Mouse (Mus musculus) ES-E14 (cell line): ENCODE measurements around the gene B3galnt2. TPM values are rescaled to one million over a fixed set of nuclear protein-coding genes. Genes with fewer than 3 reads are reported as not detected.

ENCODE experiments used
- DNase-seq: peaks from one replicate; pipeline ENCODE4 v3.0.0-alpha.2; 2013; ENCODE audit warnings: low read depth, low spot score
- H3K27ac ChIP-seq: 2 replicates; pipeline ENCODE4 v1.5.1; 2012; ENCODE audit warnings: low read depth, mild to moderate bottlenecking, low read length, moderate library complexity, mixed read lengths; ENCODE audit not compliant: poor library complexity, insufficient read depth, severe bottlenecking
- H3K36me3 ChIP-seq: 2 replicates; pipeline ENCODE4 v1.6.1; 2012; ENCODE audit warnings: mild to moderate bottlenecking, low read length, moderate library complexity, mixed read lengths; ENCODE audit not compliant: control insufficient read depth, poor library complexity, insufficient read depth, severe bottlenecking
- H3K4me1 ChIP-seq, 2 experiments: fragments of 150-350 bp in 1 of 2; sonication (generic) in 1 of 2; 2 replicates each; pipeline ENCODE4 v1.6.1; 2012; ENCODE audit warnings: low read length in 2 of 2, mild to moderate bottlenecking in 1 of 2, mixed read lengths in 1 of 2; ENCODE audit not compliant: control insufficient read depth in 2 of 2, insufficient read depth in 2 of 2, poor library complexity in 1 of 2
- H3K4me3 ChIP-seq, 2 experiments: fragments of 150-350 bp in 1 of 2; sonication (generic) in 1 of 2; 2 replicates each; pipeline ENCODE4 v1.5.1; 2012; ENCODE audit warnings: low read length in 2 of 2, low read depth in 1 of 2, mild to moderate bottlenecking in 1 of 2, mixed read lengths in 1 of 2; ENCODE audit not compliant: insufficient read depth in 1 of 2, poor library complexity in 1 of 2, severe bottlenecking in 1 of 2
- H3K9ac ChIP-seq: 2 replicates; pipeline ENCODE4 v1.6.1; 2012; ENCODE audit warnings: low read depth, mild to moderate bottlenecking, low read length, mixed read lengths; ENCODE audit not compliant: poor library complexity, insufficient read depth, severe bottlenecking
- H3K9me3 ChIP-seq: fragments of 150-350 bp; sonication (generic); 2 replicates; pipeline ENCODE4 v1.6.1; 2012; ENCODE audit warnings: low read depth, mild to moderate bottlenecking, low read length; ENCODE audit not compliant: control insufficient read depth, insufficient read depth
- CHD2 ChIP-seq: IDR thresholded peaks from 2 replicates; pipeline ENCODE4 v1.6.1; 2014; ENCODE audit warnings: mild to moderate bottlenecking, low read depth, low read length, inconsistent platforms
- HCFC1 ChIP-seq: IDR thresholded peaks from 2 replicates; pipeline ENCODE4 v1.6.1; 2012; ENCODE audit warnings: low read length, inconsistent platforms, borderline replicate concordance; ENCODE audit not compliant: insufficient read depth
- MAFK ChIP-seq: IDR thresholded peaks from 2 replicates; pipeline ENCODE4 v1.6.1; 2014; ENCODE audit warnings: mild to moderate bottlenecking, low read depth, low read length, inconsistent platforms; ENCODE audit not compliant: insufficient read depth
- ZC3H11A ChIP-seq: IDR thresholded peaks from 2 replicates; pipeline ENCODE4 v1.6.1; 2012; ENCODE audit warnings: low read depth, mild to moderate bottlenecking, inconsistent platforms, low read length, borderline replicate concordance
- ZNF384 ChIP-seq: IDR thresholded peaks from 2 replicates; pipeline ENCODE4 v1.6.1; 2012; ENCODE audit warnings: low read depth, low read length, inconsistent platforms
- in situ Hi-C, 2 experiments: fragments of 600-800 bp; cut with MboI; formaldehyde crosslinking; loops; one replicate each; pipeline ENCODE4 v1.15.1; 2025; ENCODE audit warnings: low sequenced_read_pairs in 2 of 2, inconsistent platforms in 1 of 2; ENCODE audit not compliant: unreplicated experiment in 2 of 2
- total RNA-seq: library from RNA; depleted of rRNA; stranded (reverse); fragments of 300-350 nt; gene quantifications from 2 replicates; pipeline ENCODE4 v1.2.3, GENCODE M21; 2012

B3galnt2 gene
- total RNA-seq, 1 experiment = 46.3 TPM

DNA sequence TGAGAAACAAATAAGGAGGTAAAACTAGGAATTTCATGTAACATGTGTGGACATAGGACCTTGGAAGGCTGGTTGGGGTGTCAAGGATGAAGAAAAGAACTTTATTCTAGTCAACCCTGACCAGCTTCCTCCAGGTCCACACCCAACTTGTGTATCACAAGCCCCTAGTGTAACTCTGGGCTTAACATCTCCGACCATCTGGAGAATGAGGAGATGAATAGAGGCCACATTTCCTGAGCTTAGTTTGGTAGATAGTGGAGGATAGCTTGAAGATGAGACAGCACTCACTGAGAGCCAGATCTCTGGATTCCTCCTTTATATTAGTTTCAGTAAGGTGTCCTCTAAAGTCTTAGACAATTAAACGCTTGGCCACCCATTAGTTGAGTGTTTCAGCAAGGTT, 24.3 kb upstream of the B3galnt2 start:
- Histone ChIP-seq H3K27ac (no peak overlapping the region), H3K36me3 (no peaks in the 10 kb centered on the region), H3K4me3 (no peak overlapping the region), H3K9me3 (no peaks in the 10 kb centered on the region), H3K9ac (no peak overlapping the region), H3K4me1 (no peaks in the 10 kb centered on the region)
- no peak for DNase-seq
- TF ChIP-seq CHD2 (no peak), ZNF384 (no peak), HCFC1 (no peak), ZC3H11A (no peak), MAFK (no peak)
- in situ Hi-C loops = no loop called here

DNA sequence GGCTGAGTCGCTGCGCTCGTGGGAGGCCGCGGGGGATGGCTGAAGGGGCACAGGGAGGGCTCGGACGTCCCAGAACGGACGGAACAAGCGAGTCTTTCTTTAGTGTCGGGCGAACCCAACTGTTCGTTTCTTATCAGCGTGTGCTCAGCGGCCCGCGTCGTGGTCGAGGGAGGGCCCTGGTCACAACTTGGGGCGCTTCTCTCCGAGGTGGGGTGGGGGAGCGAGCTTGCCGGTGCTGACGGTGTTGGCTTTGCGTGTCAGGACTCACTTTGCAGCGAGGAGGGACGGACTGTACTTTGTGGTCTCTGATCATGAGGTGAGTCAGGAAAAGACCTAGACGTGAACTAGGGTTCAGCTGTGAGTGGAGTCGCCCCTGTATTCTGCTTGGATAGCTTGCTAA, 662 bp downstream of the B3galnt2 start:
- peak overlapping the region; percentile 85 for H3K9ac ChIP-seq
- H3K4me3 ChIP-seq = peak overlapping the region; percentile 83 to 92
- in situ Hi-C loops = no loop called here
- no peaks in the 10 kb centered on the region for H3K4me1 ChIP-seq
- DNase-seq = no peak
- TF ChIP-seq ZNF384 (no peak), ZC3H11A (no peak), HCFC1 (no peak), MAFK (no peak), CHD2 (no peak)
- no peaks in the 10 kb centered on the region for H3K9me3 ChIP-seq
- H3K27ac ChIP-seq = no peak overlapping the region
- no peaks in the 10 kb centered on the region for H3K36me3 ChIP-seq

DNA sequence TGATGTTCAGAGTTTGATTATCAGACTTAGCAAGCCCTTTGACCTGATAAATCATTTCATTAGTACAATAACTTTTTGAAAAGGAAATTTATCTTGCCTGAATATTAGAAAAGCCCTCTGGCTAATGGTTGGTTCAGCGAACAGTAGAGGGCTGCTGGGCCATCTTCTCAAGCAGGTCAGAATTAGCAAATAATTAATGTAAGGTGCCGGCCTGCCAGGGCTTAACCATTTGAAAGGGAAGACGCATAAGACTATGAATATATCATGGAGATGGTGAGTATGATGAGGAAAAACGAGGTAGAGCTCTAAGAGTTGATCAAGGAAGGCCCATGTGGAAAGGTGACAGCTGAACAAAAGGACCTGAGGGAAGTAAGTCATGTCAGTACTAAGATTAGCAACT, 2.4 kb downstream of the B3galnt2 start:
- Histone ChIP-seq H3K9me3 (no peaks in the 10 kb centered on the region), H3K4me1 (no peaks in the 10 kb centered on the region), H3K36me3 (no peaks in the 10 kb centered on the region), H3K27ac (no peak overlapping the region), H3K4me3 (no peak overlapping the region), H3K9ac (no peak overlapping the region)
- TF ChIP-seq ZC3H11A (no peak), MAFK (no peak), ZNF384 (no peak), HCFC1 (no peak), CHD2 (no peak)
- in situ Hi-C loops = no loop called here
- no peak for DNase-seq

DNA sequence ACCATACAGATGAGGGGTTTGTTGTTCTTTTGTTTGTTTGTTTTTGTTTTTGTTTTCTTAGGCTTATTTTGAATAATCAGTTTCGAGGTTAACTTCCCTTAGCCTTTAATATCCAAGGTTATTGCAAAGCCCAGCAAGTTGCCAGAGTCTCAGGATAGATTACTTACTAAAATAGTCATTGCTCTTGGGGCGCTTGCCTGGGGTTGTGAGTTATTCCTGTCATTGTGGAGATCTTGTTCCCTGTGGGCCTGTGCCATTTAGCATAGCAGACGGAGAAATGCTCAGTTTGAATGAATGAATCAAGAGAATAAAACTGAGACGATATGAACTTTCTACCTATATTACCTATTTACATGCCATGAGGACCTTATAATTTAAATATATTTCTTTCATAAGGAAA, 5.9 kb downstream of the B3galnt2 start:
- Histone ChIP-seq H3K4me1 (peaks cover 0 to 5% of the 10 kb centered on the region in 2 experiments; a peak in 1 of 4 replicates), H3K4me3 (no peak overlapping the region), H3K9ac (no peak overlapping the region), H3K27ac (no peak overlapping the region), H3K36me3 (no peaks in the 10 kb centered on the region), H3K9me3 (no peaks in the 10 kb centered on the region)
- in situ Hi-C loops = no loop called here
- no peak for DNase-seq
- TF ChIP-seq MAFK = no peak
- TF ChIP-seq ZC3H11A = no peak
- no peak for TF ChIP-seq CHD2

DNA sequence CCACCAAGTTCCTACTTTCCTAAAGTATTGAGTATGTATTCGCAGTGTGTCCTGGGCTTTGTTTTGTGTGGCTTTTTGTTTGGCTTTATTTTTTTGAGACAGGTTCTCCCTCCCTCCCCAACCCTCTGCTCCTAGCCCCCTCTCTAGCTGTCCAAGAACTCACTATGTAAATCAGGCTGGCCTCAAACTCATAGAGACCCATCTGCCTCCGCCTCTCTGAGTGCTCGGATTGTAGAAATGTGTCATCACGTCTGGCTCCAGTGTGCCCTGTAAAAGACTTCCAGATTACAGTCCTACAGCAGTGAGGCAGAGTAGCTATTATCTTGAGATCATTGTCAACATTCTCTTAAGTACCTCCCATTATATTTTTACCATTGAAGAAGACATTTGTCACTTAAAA, 6.8 kb downstream of the B3galnt2 start:
- DNase-seq = no peak
- Histone ChIP-seq H3K4me1 (peaks cover 0 to 11% of the 10 kb centered on the region in 2 experiments; a peak in 2 of 4 replicates), H3K27ac (no peak overlapping the region), H3K36me3 (no peaks in the 10 kb centered on the region), H3K9me3 (no peaks in the 10 kb centered on the region), H3K4me3 (no peak overlapping the region), H3K9ac (no peak overlapping the region)
- in situ Hi-C loops = no loop called here
- no peak for TF ChIP-seq ZC3H11A
- no peak for TF ChIP-seq ZNF384
- no peak for TF ChIP-seq HCFC1
- no peak for TF ChIP-seq MAFK
- no peak for TF ChIP-seq CHD2
